Mouse (Mus musculus) brain, embryonic 14.5 days (tissue): Measurements from ENCODE around the gene Ssb.

ENCODE experiments used
- CTCF ChIP-seq: fragments of 200-500 bp; IDR thresholded peaks from 2 replicates; pipeline ENCODE4 v1.5.1; 2012; ENCODE audit warnings: inconsistent platforms, mild to moderate bottlenecking, moderate library complexity, borderline replicate concordance; ENCODE audit not compliant: insufficient read depth, insufficient read length; ENCODE audit errors: extremely low read depth
- POLR2A ChIP-seq: fragments of 200-500 bp; IDR thresholded peaks from 2 replicates; pipeline ENCODE4 v1.6.1; 2012; ENCODE audit warnings: mild to moderate bottlenecking, inconsistent platforms, borderline replicate concordance; ENCODE audit not compliant: poor library complexity, insufficient read depth, insufficient read length, severe bottlenecking; ENCODE audit errors: extremely low read depth

DNA sequence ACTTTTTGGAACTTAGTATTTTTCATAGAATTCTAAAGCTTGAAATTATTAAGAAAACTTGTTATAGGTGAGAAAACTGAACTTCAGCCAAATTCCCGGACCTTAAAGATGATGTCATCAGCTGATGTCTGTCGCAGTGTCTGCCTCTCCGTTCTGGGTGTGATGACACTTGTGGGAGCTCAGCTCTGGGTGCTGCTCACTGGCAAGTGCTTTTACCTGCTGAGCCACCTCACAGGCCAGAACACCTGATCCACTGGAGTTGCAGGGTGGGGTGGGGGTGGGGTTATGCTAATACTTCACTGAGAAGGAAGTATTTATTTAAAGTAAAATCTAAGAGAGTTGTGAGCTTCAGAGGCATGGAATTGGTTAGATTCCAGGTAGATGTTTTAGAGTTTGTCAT lies 55.9 kb downstream of the Ssb start:
- no peak for TF ChIP-seq POLR2A
- no peak for TF ChIP-seq CTCF
